Mouse (Mus musculus) thymus, postnatal 25 days (tissue): ENCODE results near the gene Rnf214.

ENCODE experiments used
- DNase-seq: peaks from one replicate; pipeline ENCODE4 v3.0.0; 2022

Rnf214 gene

GRCm38 (mm10) chr9:45935628-45936210 is 29.0 kb upstream of the Rnf214 start, which contains the start of gene Tagln:
Gene Tagln (minus strand): TSS chr9:45936058.
- DNase-seq, result no peak

- peak; percentile 36 for DNase-seq
Observed at GRCm38 (mm10) chr9:45932571-45933415, 26.1 kb upstream of the Rnf214 start.

GRCm38 (mm10) chr9:45931958-45932357 is 25.2 kb upstream of the Rnf214 start:
- DNase-seq, result no peak

- no peak for DNase-seq
Observed at GRCm38 (mm10) chr9:45929285-45929684, 22.6 kb upstream of the Rnf214 start.

GRCm38 (mm10) chr9:45919895-45920294 is 13.2 kb upstream of the Rnf214 start:
- DNase-seq, result no peak

GRCm38 (mm10) chr9:45917041-45917934 is 10.6 kb upstream of the Rnf214 start:
- no peak for DNase-seq

- DNase-seq, result no peak
Observed at GRCm38 (mm10) chr9:45915659-45916058, 8.9 kb upstream of the Rnf214 start.

GRCm38 (mm10) chr9:45911673-45912072 is 5.0 kb upstream of the Rnf214 start:
- peak; percentile 66 for DNase-seq

GRCm38 (mm10) chr9:45910995-45911394 is 4.3 kb upstream of the Rnf214 start:
- DNase-seq, result no peak

- DNase-seq, result no peak
Observed at GRCm38 (mm10) chr9:45907078-45907428, 342 bp upstream of the Rnf214 start.

- no peak for DNase-seq
Observed at GRCm38 (mm10) chr9:45905811-45906237, 887 bp downstream of the Rnf214 start.

- DNase-seq, result no peak
Observed at GRCm38 (mm10) chr9:45905196-45905595, 1.5 kb downstream of the Rnf214 start.

GRCm38 (mm10) chr9:45893681-45894080 is 13.0 kb downstream of the Rnf214 start:
- no peak for DNase-seq

GRCm38 (mm10) chr9:45877928-45878327 is 28.8 kb downstream of the Rnf214 start:
- peak; percentile 21 for DNase-seq

GRCm38 (mm10) chr9:45870265-45870664 is 36.4 kb downstream of the Rnf214 start:
- DNase-seq, result no peak

GRCm38 (mm10) chr9:45869181-45869580 is 37.5 kb downstream of the Rnf214 start:
- DNase-seq, result no peak

GRCm38 (mm10) chr9:45861813-45862212 is 44.9 kb downstream of the Rnf214 start:
- DNase-seq, result no peak

- no peak for DNase-seq
Observed at GRCm38 (mm10) chr9:45859364-45859763, 47.3 kb downstream of the Rnf214 start.

- no peak for DNase-seq
Observed at GRCm38 (mm10) chr9:45854136-45854535, 52.6 kb downstream of the Rnf214 start.

- no peak for DNase-seq
Observed at GRCm38 (mm10) chr9:45853695-45854094, 53.0 kb downstream of the Rnf214 start.

- no peak for DNase-seq
Observed at GRCm38 (mm10) chr9:45851776-45852175, 54.9 kb downstream of the Rnf214 start.

GRCm38 (mm10) chr9:45851330-45851729 is 55.4 kb downstream of the Rnf214 start:
- no peak for DNase-seq

GRCm38 (mm10) chr9:45850528-45851155 is 56.1 kb downstream of the Rnf214 start:
- no peak for DNase-seq
